Mouse (Mus musculus): ENCODE measurements around the gene Gm49721. TPM values are rescaled to one million over a fixed set of nuclear protein-coding genes. Genes with fewer than 3 reads are reported as not detected.
"Not testable (repeated sequence)": the region's sequence is repeated elsewhere in the genome, so short reads cannot be mapped to it uniquely, and the experiment has no call there.

The Gm49721 gene
- polyA plus RNA-seq, 1 experiment from 2014 or later: 0.20 TPM

GRCm38 (mm10) chr17:7033192-7034166 lies 54.8 kb downstream of the Gm49721 start:
- not testable (repeated sequence) for H3K4me3 ChIP-seq (replicated peaks; ENCODE audit: low read depth, low read length); DNase-seq (ENCODE audit: low spot score); H3K36me3 ChIP-seq (ENCODE audit: insufficient read depth, low read length); ATAC-seq (replicated peaks; ENCODE audit: low FRiP score, low read depth); H3K9me3 ChIP-seq (replicated peaks; ENCODE audit: low read length); H3K27me3 ChIP-seq (ENCODE audit: insufficient read depth, low read length); H3K4me2 ChIP-seq (ENCODE audit: low read length); H3K9ac ChIP-seq (ENCODE audit: low read depth, low read length); H3K27ac ChIP-seq; H3K4me1 ChIP-seq (replicated peaks; ENCODE audit: insufficient read depth, low read length)
- WGBS: 52% methylated on average over 3 of the region's 17 CpGs

GRCm38 (mm10) chr17:7068997-7069539 lies 90.4 kb downstream of the Gm49721 start:
- not testable (repeated sequence) for H3K27ac ChIP-seq; H3K9ac ChIP-seq (ENCODE audit: low read depth, low read length); H3K4me3 ChIP-seq (replicated peaks; ENCODE audit: low read depth, low read length); H3K9me3 ChIP-seq (replicated peaks; ENCODE audit: low read length); ATAC-seq (replicated peaks; ENCODE audit: low FRiP score, low read depth); DNase-seq (ENCODE audit: low spot score); H3K36me3 ChIP-seq (ENCODE audit: insufficient read depth, low read length); H3K4me1 ChIP-seq (replicated peaks; ENCODE audit: insufficient read depth, low read length); H3K27me3 ChIP-seq (ENCODE audit: insufficient read depth, low read length); H3K4me2 ChIP-seq (ENCODE audit: low read length)
- WGBS: 71% methylated on average over 2 of the region's 4 CpGs

- not testable (repeated sequence) for ATAC-seq (replicated peaks; ENCODE audit: low FRiP score, low read depth); H3K9ac ChIP-seq (ENCODE audit: low read depth, low read length); H3K36me3 ChIP-seq (ENCODE audit: insufficient read depth, low read length); H3K27me3 ChIP-seq (ENCODE audit: insufficient read depth, low read length); H3K4me3 ChIP-seq (replicated peaks; ENCODE audit: low read depth, low read length); H3K27ac ChIP-seq; DNase-seq (ENCODE audit: low spot score); H3K9me3 ChIP-seq (replicated peaks; ENCODE audit: low read length); H3K4me1 ChIP-seq (replicated peaks; ENCODE audit: insufficient read depth, low read length); H3K4me2 ChIP-seq (ENCODE audit: low read length)
- 85% methylated on average over 4 of the region's 7 CpGs for WGBS
These were observed 91.0 kb downstream of the Gm49721 start for GRCm38 (mm10) chr17:7069561-7070240.

GRCm38 (mm10) chr17:7074494-7074893 lies 95.8 kb downstream of the Gm49721 start:
- H3K27ac ChIP-seq; H3K27me3 ChIP-seq (ENCODE audit: insufficient read depth, low read length); H3K36me3 ChIP-seq (ENCODE audit: insufficient read depth, low read length); H3K4me1 ChIP-seq (replicated peaks; ENCODE audit: insufficient read depth, low read length); H3K4me2 ChIP-seq (ENCODE audit: low read length); H3K9me3 ChIP-seq (replicated peaks; ENCODE audit: low read length); H3K4me3 ChIP-seq (replicated peaks; ENCODE audit: low read depth, low read length); H3K9ac ChIP-seq (ENCODE audit: low read depth, low read length): not testable (repeated sequence)
- 34% methylated on average over 3 of the region's 3 CpGs for WGBS
- peak; percentile 30 for ATAC-seq (replicated peaks; ENCODE audit: low FRiP score, low read depth)
- peak; percentile 49 for DNase-seq (ENCODE audit: low spot score)
- peak; percentile 65 for TF ChIP-seq CTCF (IDR thresholded peaks at IDR 0.05; ENCODE audit: low read depth)

GRCm38 (mm10) chr17:7075519-7075918 lies 96.8 kb downstream of the Gm49721 start:
- H3K9ac ChIP-seq (ENCODE audit: low read depth, low read length); H3K9me3 ChIP-seq (replicated peaks; ENCODE audit: low read length); H3K4me1 ChIP-seq (replicated peaks; ENCODE audit: insufficient read depth, low read length); H3K36me3 ChIP-seq (ENCODE audit: insufficient read depth, low read length); H3K4me3 ChIP-seq (replicated peaks; ENCODE audit: low read depth, low read length); H3K4me2 ChIP-seq (ENCODE audit: low read length); ATAC-seq (replicated peaks; ENCODE audit: low FRiP score, low read depth); H3K27ac ChIP-seq; DNase-seq (ENCODE audit: low spot score); H3K27me3 ChIP-seq (ENCODE audit: insufficient read depth, low read length): not testable (repeated sequence)
- 83% methylated on average over 5 of the region's 6 CpGs for WGBS

GRCm38 (mm10) chr17:7079558-7079957 lies 100.9 kb downstream of the Gm49721 start:
- not testable (repeated sequence) for H3K4me2 ChIP-seq (ENCODE audit: low read length); H3K27me3 ChIP-seq (ENCODE audit: insufficient read depth, low read length); H3K9me3 ChIP-seq (replicated peaks; ENCODE audit: low read length); H3K36me3 ChIP-seq (ENCODE audit: insufficient read depth, low read length); H3K9ac ChIP-seq (ENCODE audit: low read depth, low read length); H3K27ac ChIP-seq; H3K4me3 ChIP-seq (replicated peaks; ENCODE audit: low read depth, low read length); DNase-seq (ENCODE audit: low spot score); ATAC-seq (replicated peaks; ENCODE audit: low FRiP score, low read depth); H3K4me1 ChIP-seq (replicated peaks; ENCODE audit: insufficient read depth, low read length)
- 0% methylated on average over 1 of the region's 4 CpGs for WGBS
- TF ChIP-seq CTCF (IDR thresholded peaks at IDR 0.05; ENCODE audit: low read depth): peak; percentile 48; the same call in 1 of the 2 replicates

- H3K36me3 ChIP-seq (ENCODE audit: insufficient read depth, low read length); H3K9me3 ChIP-seq (replicated peaks; ENCODE audit: low read length); H3K27ac ChIP-seq; H3K27me3 ChIP-seq (ENCODE audit: insufficient read depth, low read length); ATAC-seq (replicated peaks; ENCODE audit: low FRiP score, low read depth); H3K4me1 ChIP-seq (replicated peaks; ENCODE audit: insufficient read depth, low read length); DNase-seq (ENCODE audit: low spot score); H3K4me3 ChIP-seq (replicated peaks; ENCODE audit: low read depth, low read length); H3K4me2 ChIP-seq (ENCODE audit: low read length); H3K9ac ChIP-seq (ENCODE audit: low read depth, low read length): not testable (repeated sequence)
- no CpG with 5 or more reads among the region's 5 CpGs for WGBS
These were observed 105.8 kb downstream of the Gm49721 start for GRCm38 (mm10) chr17:7084523-7084922.

- DNase-seq (ENCODE audit: low spot score); H3K9me3 ChIP-seq (replicated peaks; ENCODE audit: low read length); H3K4me2 ChIP-seq (ENCODE audit: low read length); H3K27ac ChIP-seq; H3K27me3 ChIP-seq (ENCODE audit: insufficient read depth, low read length); H3K4me1 ChIP-seq (replicated peaks; ENCODE audit: insufficient read depth, low read length); H3K36me3 ChIP-seq (ENCODE audit: insufficient read depth, low read length); H3K9ac ChIP-seq (ENCODE audit: low read depth, low read length); ATAC-seq (replicated peaks; ENCODE audit: low FRiP score, low read depth); H3K4me3 ChIP-seq (replicated peaks; ENCODE audit: low read depth, low read length): not testable (repeated sequence)
- no CpG with 5 or more reads among the region's 12 CpGs for WGBS
These were observed 106.9 kb downstream of the Gm49721 start for GRCm38 (mm10) chr17:7085469-7086168.
